Mouse (Mus musculus) activated CD4-positive, CD25-positive, alpha-beta regulatory T cell, adult 4 months (primary cell): ENCODE results near the gene 5530400C23Rik. TPM values are rescaled to one million over a fixed set of nuclear protein-coding genes. Genes with fewer than 3 reads are reported as not detected.
"Not testable (repeated sequence)": the region's sequence is repeated elsewhere in the genome, so short reads cannot be mapped to it uniquely, and the experiment has no call there.

ENCODE experiments used
- ATAC-seq: one replicate; pipeline ENCODE4 v1.8.0; 2017
- polyA plus RNA-seq, 2 experiments: library from polyadenylated mRNA; unstranded; fragments of 100-300 nt; shearing (Covaris generic); gene quantifications; one replicate each; pipeline ENCODE4 v1.2.1; 2017

Gene 5530400C23Rik
- polyA plus RNA-seq = not detected

- ATAC-seq = not testable (repeated sequence)
These were observed at the start of gene 5530400C23Rik for GRCm38 (mm10) chr6:133291916-133292315. TSS of gene 5530400C23Rik (plus strand) at chr6:133292216.

- no peak for ATAC-seq
These were observed 14.1 kb downstream of the 5530400C23Rik start for GRCm38 (mm10) chr6:133305952-133306715.

GRCm38 (mm10) chr6:133313896-133314295 is 21.9 kb downstream of the 5530400C23Rik start:
- ATAC-seq = not testable (repeated sequence)

GRCm38 (mm10) chr6:133338535-133338934 is 46.5 kb downstream of the 5530400C23Rik start:
- ATAC-seq = no peak

- ATAC-seq = not testable (repeated sequence)
These were observed 49.7 kb downstream of the 5530400C23Rik start for GRCm38 (mm10) chr6:133341731-133342130.

Other genes starting within 250 kb of the 5530400C23Rik start
- gene Tas2r140, start 236.4 kb upstream of the 5530400C23Rik start, polyA plus RNA-seq = not detected
- gene Smim10l1, start 187.3 kb upstream of the 5530400C23Rik start, polyA plus RNA-seq = 10 to 100 TPM; 13.2 to 21.0 TPM